Mouse (Mus musculus) forebrain, embryonic 11.5 days (tissue): ENCODE measurements around the gene Gmcl1. TPM values are rescaled to one million over a fixed set of nuclear protein-coding genes. Genes with fewer than 3 reads are reported as not detected.

ENCODE experiments used
- polyA plus RNA-seq: library from polyadenylated mRNA; unstranded; fragments of >200 nt; fragmentation: Nextera tagmentation; extraction: Ambion mirVana; gene quantifications from 2 replicates; pipeline ENCODE4 v1.2.1, GENCODE M21; 2014

Gene Gmcl1
- polyA plus RNA-seq, 1 experiment from 2014 or later, result 44.2 TPM

Other genes starting within 250 kb of the Gmcl1 start
- gene Pcbp1, start 207.1 kb downstream of the Gmcl1 start, polyA plus RNA-seq, result 573 and 583 TPM in 2 replicates
- 0.35 and 0.59 TPM in 2 replicates for gene Asprv1, start 105.2 kb downstream of the Gmcl1 start, polyA plus RNA-seq
- gene Mxd1, start 64.2 kb downstream of the Gmcl1 start, polyA plus RNA-seq, result 16.8 and 17.5 TPM in 2 replicates
- gene Snrnp27, start 48.9 kb downstream of the Gmcl1 start, polyA plus RNA-seq, result 128 and 139 TPM in 2 replicates
- 5.7 and 6.1 TPM in 2 replicates for gene Anxa4, start 60.2 kb upstream of the Gmcl1 start, polyA plus RNA-seq
- gene Aak1, start 116.1 kb upstream of the Gmcl1 start, polyA plus RNA-seq, result 21.9 and 23.2 TPM in 2 replicates